Mouse (Mus musculus) liver, embryonic 14.5 days (tissue): ENCODE measurements at regions not wholly inside any gene's neighbourhood (a gene's known extent, or its start where the extent isn't known, plus 50 kb on each side); places are given as distances from the start of the nearest gene placed in this dataset.

Experiments
- ATAC-seq: fragments of 200-750 bp; cut with Nextera tagmentation; 2 replicates; pipeline ENCODE4 v1.8.0; 2017; ENCODE audit warnings: moderate number of reproducible peaks, mild to moderate bottlenecking, moderate library complexity; ENCODE audit not compliant: insufficient read depth
- DNase-seq, 3 experiments: peaks; one replicate each; pipeline ENCODE4 v3.0.0-alpha.2; 2012 to 2013; ENCODE audit warnings: low read depth in 3 of 3, low spot score in 3 of 3
- H3K27ac ChIP-seq: fragments of 300-500 bp; sonication (generic); 2 replicates; pipeline ENCODE4 v1.5.1; 2014; ENCODE audit warnings: moderate library complexity, mild to moderate bottlenecking, control low read depth, inconsistent platforms
- H3K27me3 ChIP-seq: fragments of 300-500 bp; sonication (generic); 2 replicates; pipeline ENCODE4 v1.6.1; 2014; ENCODE audit warnings: mild to moderate bottlenecking, low read length, moderate library complexity; ENCODE audit not compliant: control insufficient read depth, insufficient read depth
- H3K36me3 ChIP-seq: fragments of 300-500 bp; sonication (generic); replicated peaks from 2 replicates; pipeline ENCODE4 v1.6.1; 2014; ENCODE audit warnings: low read depth; ENCODE audit not compliant: control insufficient read depth, insufficient read depth
- H3K4me1 ChIP-seq, 2 experiments: fragments of 200-500 bp in 1 of 2; fragments of 300-500 bp in 1 of 2; sonication (generic) in 1 of 2; replicated peaks; 2 replicates each; pipeline ENCODE4 v1.6.1; 2012 to 2014; ENCODE audit warnings: antibody characterized with exemption in 1 of 2, inconsistent platforms in 1 of 2, low read length in 1 of 2; ENCODE audit not compliant: control insufficient read depth in 2 of 2, insufficient read depth in 2 of 2
- H3K4me2 ChIP-seq: fragments of 300-500 bp; sonication (generic); 2 replicates; pipeline ENCODE4 v1.6.1; 2014; ENCODE audit warnings: low read depth, mild to moderate bottlenecking, control low read depth, moderate library complexity
- H3K4me3 ChIP-seq, 2 experiments: fragments of 200-500 bp in 1 of 2; fragments of 300-500 bp in 1 of 2; sonication (generic) in 1 of 2; 2 replicates each; pipeline ENCODE4 v1.5.1; 2012 to 2014; ENCODE audit warnings: low read depth in 2 of 2, low read length in 2 of 2, mild to moderate bottlenecking in 2 of 2, control low read depth in 1 of 2, inconsistent platforms in 1 of 2, moderate library complexity in 1 of 2; ENCODE audit not compliant: insufficient read depth in 1 of 2
- H3K9ac ChIP-seq: fragments of 300-500 bp; sonication (generic); replicated peaks from 2 replicates; pipeline ENCODE4 v1.6.1; 2014; ENCODE audit warnings: mild to moderate bottlenecking, control low read depth, moderate library complexity
- H3K9me3 ChIP-seq: fragments of 300-500 bp; sonication (generic); 2 replicates; pipeline ENCODE4 v1.6.1; 2016; ENCODE audit warnings: low read length, mixed read lengths; ENCODE audit not compliant: control insufficient read depth
- CTCF ChIP-seq: IDR thresholded peaks from 2 replicates; pipeline ENCODE4 v1.5.1; 2016; ENCODE audit warnings: antibody characterized with exemption, low read depth, control low read depth
- EP300 ChIP-seq: IDR thresholded peaks from 2 replicates; pipeline ENCODE4 v1.6.1; 2016; ENCODE audit warnings: antibody characterized with exemption, low read depth
- WGBS: fragments of 180-500 bp; shearing (Covaris S2); extraction: QIAGEN DNeasy Blood & Tissue Kit; methylation state at CpG from one replicate; pipeline ENCODE4 v1.1.7; 2014; ENCODE audit not compliant: insufficient replicate concordance; 5-methylcytosine and 5-hydroxymethylcytosine counted together

DNA sequence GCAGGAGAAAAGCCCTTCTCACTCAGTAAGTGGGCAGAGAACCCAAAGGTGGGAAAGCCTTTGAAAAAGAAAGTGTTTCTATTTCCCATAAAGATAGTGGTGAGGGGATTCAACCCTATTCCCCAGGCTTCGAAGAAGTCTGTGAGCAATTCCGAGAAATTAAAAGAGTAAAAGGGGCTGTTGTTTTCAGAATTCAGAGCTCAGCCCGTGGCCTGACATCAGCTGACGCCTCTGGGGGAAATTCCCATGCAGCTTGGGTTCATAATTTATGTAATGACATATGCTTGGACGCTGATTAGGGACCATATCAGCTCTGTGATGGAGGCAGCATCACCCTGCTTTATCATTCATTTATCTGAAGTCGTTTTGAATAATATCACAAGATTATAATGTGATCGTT, 62.0 kb upstream of the Mgmt start:
- no peak overlapping the region for H3K27ac ChIP-seq
- WGBS: 58% methylated on average over 7 of the region's 7 CpGs
- H3K4me2 ChIP-seq: no peak overlapping the region
- TF ChIP-seq CTCF: no peak
- TF ChIP-seq EP300: no peak
- H3K4me3 ChIP-seq: no peak overlapping the region
- H3K36me3 ChIP-seq: no peaks in the 10 kb centered on the region
- DNase-seq: no peak
- no peak overlapping the region for H3K9ac ChIP-seq
- H3K4me1 ChIP-seq: no peaks in the 10 kb centered on the region
- no peaks in the 10 kb centered on the region for H3K27me3 ChIP-seq
- H3K9me3 ChIP-seq: no peaks in the 10 kb centered on the region
- no peak for ATAC-seq

DNA sequence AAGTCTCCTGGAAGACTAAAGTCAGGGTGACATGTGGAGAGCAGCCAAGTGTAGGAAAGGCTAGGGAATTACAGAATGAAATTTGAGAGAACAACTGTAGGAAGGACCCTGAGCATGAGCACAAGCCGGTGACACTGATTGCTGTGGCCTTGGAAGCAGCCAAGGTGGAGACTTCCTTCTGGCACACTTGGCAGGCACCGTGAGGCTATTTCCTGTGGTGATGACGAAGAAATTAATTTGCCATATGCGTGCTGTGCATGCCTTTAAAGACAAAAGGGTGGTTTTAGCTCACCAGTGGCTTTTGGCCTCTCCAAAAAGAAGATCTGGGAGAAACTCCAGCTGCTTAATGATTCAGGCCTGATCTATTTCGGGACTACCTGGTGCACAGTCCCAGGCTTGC, 55.4 kb upstream of the Mgmt start:
- WGBS: 53% methylated on average over 5 of the region's 5 CpGs
- Histone ChIP-seq H3K9me3 (no peaks in the 10 kb centered on the region), H3K9ac (no peak overlapping the region), H3K36me3 (no peaks in the 10 kb centered on the region), H3K27ac (no peak overlapping the region), H3K4me2 (no peak overlapping the region), H3K27me3 (no peaks in the 10 kb centered on the region), H3K4me3 (no peak overlapping the region), H3K4me1 (no peaks in the 10 kb centered on the region)
- no peak for ATAC-seq
- no peak for DNase-seq
- TF ChIP-seq EP300 (no peak), CTCF (no peak)

DNA sequence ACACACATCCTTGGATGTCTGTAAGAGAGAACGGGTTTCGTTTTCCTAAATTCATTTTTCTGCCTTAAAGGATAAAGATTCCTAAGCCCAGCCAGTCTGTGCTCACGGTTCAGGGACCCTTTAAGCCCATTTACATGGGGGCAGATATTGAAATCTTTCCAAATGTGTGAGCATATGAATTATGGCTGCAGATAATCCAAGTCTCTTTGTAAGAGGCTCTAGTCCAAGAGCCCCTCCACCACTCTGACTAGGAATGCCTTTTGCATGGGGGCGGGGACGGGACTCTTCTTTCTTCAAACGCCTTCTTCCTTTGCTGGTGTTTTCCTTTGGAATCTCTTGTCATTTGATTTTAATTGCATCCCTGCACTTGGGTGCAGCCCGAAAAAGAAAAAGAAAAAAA, 54.2 kb upstream of the Mgmt start:
- DNase-seq (no peak), ATAC-seq (no peak)
- no peaks in the 10 kb centered on the region for H3K9me3 ChIP-seq
- no peaks in the 10 kb centered on the region for H3K36me3 ChIP-seq
- H3K4me3 ChIP-seq: no peak overlapping the region
- WGBS: 59% methylated on average over 7 of the region's 7 CpGs
- no peak overlapping the region for H3K27ac ChIP-seq
- no peak overlapping the region for H3K9ac ChIP-seq
- H3K4me1 ChIP-seq: no peaks in the 10 kb centered on the region
- no peak overlapping the region for H3K4me2 ChIP-seq
- TF ChIP-seq EP300 (no peak), CTCF (no peak)
- H3K27me3 ChIP-seq: no peaks in the 10 kb centered on the region

DNA sequence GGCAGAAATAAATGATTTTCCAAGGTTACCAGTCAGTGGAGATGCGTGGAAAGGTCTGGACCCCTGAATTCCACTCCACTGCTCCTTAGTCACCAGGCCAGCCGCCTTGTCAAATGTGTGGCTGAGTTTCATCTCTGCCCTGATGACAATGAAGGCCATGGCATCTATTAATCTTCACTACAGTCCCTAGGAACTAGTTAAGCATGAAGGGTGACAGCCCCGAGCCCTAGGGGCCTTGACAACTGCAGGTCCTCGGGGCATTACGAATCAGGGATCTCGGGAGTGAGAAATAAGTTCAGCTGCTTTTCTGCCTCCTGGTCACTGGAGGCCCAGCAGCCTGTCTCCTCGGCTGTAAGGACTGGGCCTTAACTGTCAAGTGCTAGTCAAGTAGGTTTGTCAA, 51.7 kb upstream of the Mgmt start:
- Histone ChIP-seq H3K9ac (no peak overlapping the region), H3K4me3 (no peak overlapping the region), H3K9me3 (no peaks in the 10 kb centered on the region), H3K4me1 (no peaks in the 10 kb centered on the region), H3K27me3 (no peaks in the 10 kb centered on the region), H3K36me3 (no peaks in the 10 kb centered on the region), H3K27ac (no peak overlapping the region), H3K4me2 (no peak overlapping the region)
- WGBS: 66% methylated on average over 7 of the region's 7 CpGs
- no peak for TF ChIP-seq CTCF
- TF ChIP-seq EP300: no peak
- no peak for ATAC-seq
- DNase-seq: no peak

DNA sequence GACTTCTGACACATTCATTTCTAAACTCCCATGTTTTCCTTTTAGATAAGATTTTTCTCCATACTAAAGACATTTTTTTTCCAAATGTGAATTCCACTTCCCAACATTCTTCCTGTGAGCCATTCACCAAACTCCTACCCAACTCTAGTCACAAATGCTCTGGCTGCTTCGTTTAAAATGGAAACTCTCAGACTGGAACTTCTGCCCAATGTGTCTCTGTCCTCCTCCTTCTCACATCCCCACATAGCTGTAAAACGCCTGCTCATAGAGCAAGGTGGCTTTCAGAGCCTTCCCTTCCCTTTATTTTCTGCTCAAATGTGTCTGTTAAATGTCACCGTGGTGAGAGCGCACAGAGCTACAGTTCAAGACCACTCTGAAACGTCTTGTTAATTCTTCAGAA, 50.1 kb upstream of the Mgmt start:
- 32% methylated on average over 5 of the region's 5 CpGs for WGBS
- no peak for TF ChIP-seq CTCF
- no peak for TF ChIP-seq EP300

More for the DNA sequence above, 50.1 kb upstream of the Mgmt start:
- ATAC-seq (no peak), DNase-seq (no peak)
- H3K4me1 ChIP-seq: no peaks in the 10 kb centered on the region
- H3K27ac ChIP-seq: no peak overlapping the region
- no peak overlapping the region for H3K4me2 ChIP-seq
- no peaks in the 10 kb centered on the region for H3K36me3 ChIP-seq
- H3K9ac ChIP-seq: no peak overlapping the region
- H3K27me3 ChIP-seq: no peaks in the 10 kb centered on the region
- H3K9me3 ChIP-seq: no peaks in the 10 kb centered on the region
- no peak overlapping the region for H3K4me3 ChIP-seq
